In the genomic region with DNA sequence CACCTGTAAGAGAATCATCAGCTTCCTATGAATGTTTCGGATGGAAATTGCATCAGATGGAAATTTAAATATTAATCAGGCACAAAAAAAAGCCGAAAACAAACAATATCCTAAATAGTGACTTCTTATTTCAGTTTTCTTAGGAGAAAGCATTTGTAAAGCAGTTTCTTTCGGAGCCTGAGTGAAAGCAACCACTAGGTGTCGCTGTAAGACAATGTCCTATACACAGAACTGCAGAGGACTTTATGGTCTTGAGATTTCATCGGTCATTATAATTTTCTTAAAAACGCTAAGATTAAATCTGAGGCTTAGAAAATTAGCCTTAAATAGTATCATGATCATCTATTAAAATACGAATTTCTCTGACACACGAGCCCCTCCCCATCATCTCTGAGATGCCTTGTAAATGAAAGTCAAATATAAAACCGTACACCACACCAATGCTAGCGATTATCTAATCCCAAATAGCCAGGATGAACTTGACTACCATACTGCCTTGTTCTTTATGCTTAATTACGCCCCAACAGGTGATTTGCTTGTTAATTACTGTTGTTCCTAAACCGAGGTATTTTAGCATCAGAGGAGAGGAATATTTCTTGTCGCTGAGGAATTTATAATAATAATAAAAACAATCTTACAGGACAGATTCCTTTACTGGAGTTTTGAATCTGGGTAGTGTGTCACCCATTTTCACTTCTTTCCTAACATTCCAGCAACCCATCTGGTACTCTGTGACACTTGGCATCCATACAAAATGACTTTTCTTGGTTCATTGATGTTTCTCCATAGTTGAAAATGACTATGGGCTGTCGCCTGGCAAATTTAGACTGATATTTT, we compare ENCODE assay signal across 9 mouse cellular contexts.
DNase-seq lines count a peak whose midpoint lies in the region; ATAC-seq and TF ChIP-seq lines count a peak whose summit lies in the region.
"Had no signal": no experiment of that assay in that cellular context is flagged by ENCODE, and none has a peak within 500 bp of the region (broad histone marks: within the 10 kb centered on the region; RNA-seq: fewer than 3 reads in every experiment).

No protein-coding gene starts in this region.

- no peak overlapping the region for H3K9ac ChIP-seq in embryonic facial prominence, embryonic 14.5 days (ENCODE audit: low read depth, low read length)
- H3K9ac ChIP-seq in intestine, embryonic 15.5 days = no peak overlapping the region
- H3K9ac ChIP-seq in liver, embryonic 14.5 days (replicated peaks) = no peak overlapping the region
- H3K9ac ChIP-seq: neural tube, embryonic 12.5 days had no signal

- H3K27me3 ChIP-seq in embryonic facial prominence, embryonic 14.5 days (replicated peaks; ENCODE audit: control insufficient read depth, insufficient read depth, low read length) = no peaks in the 10 kb centered on the region
- H3K27me3 ChIP-seq in intestine, embryonic 15.5 days (replicated peaks) = no peaks in the 10 kb centered on the region
- H3K27me3 ChIP-seq in liver, embryonic 14.5 days (ENCODE audit: control insufficient read depth, insufficient read depth, low read length) = no peaks in the 10 kb centered on the region
- H3K27me3 ChIP-seq: neural tube, embryonic 12.5 days had no signal

- H3K4me1 ChIP-seq in embryonic facial prominence, embryonic 14.5 days (ENCODE audit: control insufficient read depth, insufficient read depth, low read length) = no peaks in the 10 kb centered on the region
- no peaks in the 10 kb centered on the region for H3K4me1 ChIP-seq in intestine, embryonic 15.5 days (replicated peaks)
- no peaks in the 10 kb centered on the region for H3K4me1 ChIP-seq in liver, embryonic 14.5 days (replicated peaks; ENCODE audit: control insufficient read depth in 2 of 2, insufficient read depth in 2 of 2, low read length in 1 of 2)
- H3K4me1 ChIP-seq: neural tube, embryonic 12.5 days had no signal

- ATAC-seq in embryonic facial prominence, embryonic 14.5 days (ENCODE audit: low read depth) = no peak
- ATAC-seq in intestine, embryonic 15.5 days = peak; percentile 51; the same call in 1 of the 2 replicates
- ATAC-seq in liver, embryonic 14.5 days (ENCODE audit: insufficient read depth) = no peak
- ATAC-seq in erythroblast, adult 5-6 weeks (replicated peaks; ENCODE audit: low FRiP score, poor library complexity, severe bottlenecking) = no peak

- DNase-seq in ovary, postnatal 14 days (ENCODE audit: low spot score) = peak; percentile 37
- no peak for DNase-seq in ovary, postnatal 36 days (ENCODE audit: low spot score)
- DNase-seq in brain, embryonic 14.5 days (ENCODE audit: low read depth) = peak; percentile 95
- DNase-seq in embryonic facial prominence, embryonic 14.5 days (ENCODE audit: low spot score) = peak; percentile 80
- peak; percentile 1 to 4 (median 4) for DNase-seq in liver, embryonic 14.5 days (ENCODE audit: low read depth in 3 of 3, low spot score in 3 of 3)
- DNase-seq in right cerebral cortex, adult 18-20 months = peak; percentile 57

- no peaks in the 10 kb centered on the region for H3K9me3 ChIP-seq in embryonic facial prominence, embryonic 14.5 days (ENCODE audit: control insufficient read depth, low read length)
- H3K9me3 ChIP-seq in intestine, embryonic 15.5 days = no peaks in the 10 kb centered on the region
- H3K9me3 ChIP-seq in liver, embryonic 14.5 days (ENCODE audit: control insufficient read depth, low read length) = no peaks in the 10 kb centered on the region
- H3K9me3 ChIP-seq: neural tube, embryonic 12.5 days had no signal

- H3K4me2 ChIP-seq in embryonic facial prominence, embryonic 14.5 days (ENCODE audit: low read depth, low read length) = peak overlapping the region; percentile 29; the same call in 1 of the 2 replicates
- no peak overlapping the region for H3K4me2 ChIP-seq in intestine, embryonic 15.5 days (replicated peaks)
- H3K4me2 ChIP-seq in liver, embryonic 14.5 days (ENCODE audit: low read depth) = no peak overlapping the region
- H3K4me2 ChIP-seq: neural tube, embryonic 12.5 days had no signal

- H3K36me3 ChIP-seq in embryonic facial prominence, embryonic 14.5 days (ENCODE audit: control insufficient read depth, insufficient read depth, low read length) = no peaks in the 10 kb centered on the region
- no peaks in the 10 kb centered on the region for H3K36me3 ChIP-seq in intestine, embryonic 15.5 days
- H3K36me3 ChIP-seq in liver, embryonic 14.5 days (replicated peaks; ENCODE audit: control insufficient read depth, insufficient read depth, low read depth) = no peaks in the 10 kb centered on the region
- H3K36me3 ChIP-seq: neural tube, embryonic 12.5 days had no signal

- H3K4me3 ChIP-seq in embryonic facial prominence, embryonic 14.5 days (ENCODE audit: low read depth, low read length) = no peak overlapping the region
- H3K4me3 ChIP-seq in intestine, embryonic 15.5 days (replicated peaks) = no peak overlapping the region
- H3K4me3 ChIP-seq in liver, embryonic 14.5 days (ENCODE audit: insufficient read depth in 1 of 2, low read depth in 2 of 2, low read length in 2 of 2) = no peak overlapping the region
- H3K4me3 ChIP-seq: neural tube, embryonic 12.5 days had no signal

- TF ChIP-seq EP300 in liver, embryonic 14.5 days (IDR thresholded peaks at IDR 0.05; ENCODE audit: low read depth) = no peak

- TF ChIP-seq CTCF in brain, embryonic 14.5 days (IDR thresholded peaks at IDR 0.05; ENCODE audit: borderline replicate concordance, extremely low read depth, insufficient read depth, insufficient read length) = peak; percentile 65; the same call in 1 of the 2 replicates
- TF ChIP-seq CTCF in liver, embryonic 14.5 days (IDR thresholded peaks at IDR 0.05; ENCODE audit: low read depth) = peak; percentile 59

- 27% methylated on average over 14 of the region's 14 CpGs for WGBS in embryonic facial prominence, embryonic 14.5 days
- WGBS in intestine, embryonic 15.5 days = 33% methylated on average over 14 of the region's 14 CpGs
- WGBS in liver, embryonic 14.5 days (ENCODE audit: insufficient replicate concordance) = 29% methylated on average over 14 of the region's 14 CpGs

- H3K27ac ChIP-seq in embryonic facial prominence, embryonic 14.5 days (replicated peaks; ENCODE audit: low read depth, low read length) = no peak overlapping the region
- no peak overlapping the region for H3K27ac ChIP-seq in intestine, embryonic 15.5 days
- no peak overlapping the region for H3K27ac ChIP-seq in liver, embryonic 14.5 days
- H3K27ac ChIP-seq: neural tube, embryonic 12.5 days had no signal

- no peak for TF ChIP-seq POLR2A in brain, embryonic 14.5 days (IDR thresholded peaks at IDR 0.05; ENCODE audit: borderline replicate concordance, extremely low read depth, insufficient read depth, insufficient read length, poor library complexity, severe bottlenecking)
